Mouse (Mus musculus): ENCODE results near the gene Cdc42se1.

GRCm38 (mm10) chr3:95223041-95223440, 5.5 kb upstream of the Cdc42se1 start:
- no peak for TF ChIP-seq CTCF (IDR thresholded peaks at IDR 0.05; ENCODE audit: extremely low read depth, insufficient read length, insufficient replicate concordance, low read depth, low read length)
- TF ChIP-seq POLR2A (IDR thresholded peaks at IDR 0.05; ENCODE audit: low read depth, low read length), result no peak

All from small intestine, adult 2 months (tissue).